Mouse (Mus musculus): ENCODE data around the gene Tenm4.

Tenm4 gene

GRCm38 (mm10) chr7:96773585-96774225 is 602.7 kb downstream of the Tenm4 start:
- CTCF ChIA-PET: interaction anchor here (0.6 kb wide), 1 partner anchor 309 kb away, joined by 3 read pairs; no protein-coding TSS in a partner anchor

- CTCF ChIA-PET: no interaction called here
Measured at GRCm38 (mm10) chr7:96775080-96775486, 604.0 kb downstream of the Tenm4 start.

GRCm38 (mm10) chr7:96777938-96778600 is 607.0 kb downstream of the Tenm4 start:
- CTCF ChIA-PET: no interaction called here

- CTCF ChIA-PET: no interaction called here
Measured at GRCm38 (mm10) chr7:96778601-96778969, 607.5 kb downstream of the Tenm4 start.

- CTCF ChIA-PET: no interaction called here
Measured at GRCm38 (mm10) chr7:96780556-96780955, 609.5 kb downstream of the Tenm4 start.

- CTCF ChIA-PET: no interaction called here
Measured at GRCm38 (mm10) chr7:96781068-96781467, 610.0 kb downstream of the Tenm4 start.

- CTCF ChIA-PET: no interaction called here
Measured at GRCm38 (mm10) chr7:96782686-96783085, 611.6 kb downstream of the Tenm4 start.

GRCm38 (mm10) chr7:96785808-96786207 is 614.8 kb downstream of the Tenm4 start:
- CTCF ChIA-PET: no interaction called here

GRCm38 (mm10) chr7:96786262-96787044 is 615.4 kb downstream of the Tenm4 start:
- CTCF ChIA-PET: no interaction called here

- CTCF ChIA-PET: no interaction called here
Measured at GRCm38 (mm10) chr7:96788135-96788534, 617.1 kb downstream of the Tenm4 start.

- CTCF ChIA-PET: no interaction called here
Measured at GRCm38 (mm10) chr7:96790326-96790725, 619.3 kb downstream of the Tenm4 start.

GRCm38 (mm10) chr7:96792456-96793229 is 621.6 kb downstream of the Tenm4 start:
- CTCF ChIA-PET: no interaction called here

GRCm38 (mm10) chr7:96796033-96796741 is 625.1 kb downstream of the Tenm4 start:
- CTCF ChIA-PET: no interaction called here

- CTCF ChIA-PET: no interaction called here
Measured at GRCm38 (mm10) chr7:96796788-96797485, 625.9 kb downstream of the Tenm4 start.

- CTCF ChIA-PET: no interaction called here
Measured at GRCm38 (mm10) chr7:96797716-96798332, 626.8 kb downstream of the Tenm4 start.

- CTCF ChIA-PET: no interaction called here
Measured at GRCm38 (mm10) chr7:96799816-96800215, 628.8 kb downstream of the Tenm4 start.

- CTCF ChIA-PET: interaction anchor here (0.5 kb wide), 1 partner anchor 280 kb away, joined by 3 read pairs; no protein-coding TSS in a partner anchor
Measured at GRCm38 (mm10) chr7:96801368-96801767, 630.3 kb downstream of the Tenm4 start.

GRCm38 (mm10) chr7:96802216-96802615 is 631.2 kb downstream of the Tenm4 start:
- CTCF ChIA-PET: interaction anchor here (0.5 to 0.7 kb wide), 2 partner anchors 26 to 279 kb away, joined by 3 to 5 read pairs; no protein-coding TSS in a partner anchor

- CTCF ChIA-PET: no interaction called here
Measured at GRCm38 (mm10) chr7:96806561-96806960, 635.5 kb downstream of the Tenm4 start.

Measured in spleen, embryonic (tissue).